Mouse (Mus musculus) skeletal muscle tissue, adult 2 months (tissue): ENCODE measurements at regions not wholly inside any gene's neighbourhood (a gene's known extent, or its start where the extent isn't known, plus 50 kb on each side); places are given as distances from the start of the nearest gene placed in this dataset.

Experiments
- DNase-seq: peaks from one replicate; pipeline ENCODE4 v3.0.0-alpha.2; 2012; ENCODE audit warnings: low read depth, low spot score

GRCm38 (mm10) chr1:35826575-35827114, 241.6 kb upstream of the Hs6st1 start:
- DNase-seq = no peak

GRCm38 (mm10) chr1:35827471-35827870, 240.7 kb upstream of the Hs6st1 start:
- DNase-seq = no peak

GRCm38 (mm10) chr1:35834180-35834579, 234.0 kb upstream of the Hs6st1 start:
- DNase-seq = no peak

GRCm38 (mm10) chr1:35836552-35836951, 231.6 kb upstream of the Hs6st1 start:
- DNase-seq = no peak

- no peak for DNase-seq
Observed at GRCm38 (mm10) chr1:35838625-35839024, 229.6 kb upstream of the Hs6st1 start.

- no peak for DNase-seq
Observed at GRCm38 (mm10) chr1:35839446-35839845, 228.8 kb upstream of the Hs6st1 start.

GRCm38 (mm10) chr1:35841626-35842025, 226.6 kb upstream of the Hs6st1 start:
- DNase-seq = no peak

GRCm38 (mm10) chr1:35842707-35843106, 225.5 kb upstream of the Hs6st1 start:
- DNase-seq = no peak

- no peak for DNase-seq
Observed at GRCm38 (mm10) chr1:35843566-35843965, 224.6 kb upstream of the Hs6st1 start.

GRCm38 (mm10) chr1:35846224-35846936, 221.8 kb upstream of the Hs6st1 start:
- DNase-seq = peak; percentile 40

GRCm38 (mm10) chr1:35848160-35848954, 219.8 kb upstream of the Hs6st1 start:
- no peak for DNase-seq

GRCm38 (mm10) chr1:35849406-35850190, 218.6 kb upstream of the Hs6st1 start:
- DNase-seq = no peak

GRCm38 (mm10) chr1:35850191-35850545, 218.0 kb upstream of the Hs6st1 start:
- DNase-seq = no peak

GRCm38 (mm10) chr1:35850566-35851085, 217.6 kb upstream of the Hs6st1 start:
- DNase-seq = no peak

- DNase-seq = no peak
Observed at GRCm38 (mm10) chr1:35851681-35852409, 216.4 kb upstream of the Hs6st1 start.

- DNase-seq = no peak
Observed at GRCm38 (mm10) chr1:35853018-35853417, 215.2 kb upstream of the Hs6st1 start.

GRCm38 (mm10) chr1:35855650-35856049, 212.6 kb upstream of the Hs6st1 start:
- no peak for DNase-seq

- no peak for DNase-seq
Observed at GRCm38 (mm10) chr1:35858342-35858741, 209.9 kb upstream of the Hs6st1 start.

GRCm38 (mm10) chr1:35860779-35861178, 207.4 kb upstream of the Hs6st1 start:
- DNase-seq = no peak

GRCm38 (mm10) chr1:35862196-35862595, 206.0 kb upstream of the Hs6st1 start:
- no peak for DNase-seq

- DNase-seq = no peak
Observed at GRCm38 (mm10) chr1:35862661-35863060, 205.5 kb upstream of the Hs6st1 start.
